Mouse (Mus musculus) ES-Bruce4 (cell line): ENCODE data around the gene Dlgap3.

ENCODE experiments used
- CTCF ChIP-seq: IDR thresholded peaks from one replicate; pipeline ENCODE4 v1.8.1; 2011; ENCODE audit warnings: low read depth, low read length
- EP300 ChIP-seq: IDR thresholded peaks from 2 replicates; pipeline ENCODE4 v1.6.1; 2011; ENCODE audit warnings: low read depth, low read length; ENCODE audit not compliant: insufficient read depth
- POLR2A ChIP-seq: IDR thresholded peaks from one replicate; pipeline ENCODE4 v1.8.1; 2011; ENCODE audit warnings: low read length; ENCODE audit not compliant: insufficient read depth

GRCm38 (mm10) chr4:127150031-127150430 is 19.0 kb upstream of the Dlgap3 start:
- no peak for TF ChIP-seq CTCF
- no peak for TF ChIP-seq POLR2A
- TF ChIP-seq EP300 = no peak
